Mouse (Mus musculus) olfactory bulb, adult 2 months (tissue): ENCODE measurements around the gene Vmn1r183. TPM values are rescaled to one million over a fixed set of nuclear protein-coding genes. Genes with fewer than 3 reads are reported as not detected.

Source experiments
- H3K27ac ChIP-seq: fragments of 200-500 bp; 2 replicates; pipeline ENCODE4 v1.5.1; 2012; ENCODE audit warnings: low read depth, low read length; ENCODE audit not compliant: insufficient read depth
- H3K4me1 ChIP-seq: fragments of 200-500 bp; 2 replicates; pipeline ENCODE4 v1.6.1; 2012; ENCODE audit warnings: low read length; ENCODE audit not compliant: control insufficient read depth, insufficient read depth
- H3K4me3 ChIP-seq: fragments of 200-500 bp; 2 replicates; pipeline ENCODE4 v1.5.1; 2012; ENCODE audit warnings: mild to moderate bottlenecking, low read depth, low read length, moderate library complexity; ENCODE audit not compliant: insufficient read depth
- CTCF ChIP-seq: fragments of 200-500 bp; IDR thresholded peaks from 2 replicates; pipeline ENCODE4 v1.5.1; 2012; ENCODE audit warnings: low read depth, mild to moderate bottlenecking, low read length, moderate library complexity; ENCODE audit not compliant: insufficient read depth
- POLR2A ChIP-seq: fragments of 200-500 bp; IDR thresholded peaks from 2 replicates; pipeline ENCODE4 v1.6.1; 2012; ENCODE audit warnings: mild to moderate bottlenecking, low read depth, low read length, moderate library complexity; ENCODE audit not compliant: insufficient read depth
- WGBS: fragments of 180-500 bp; shearing (Covaris S2); methylation state at CpG from one replicate; pipeline ENCODE4 v1.1.7; 2018; 5-methylcytosine and 5-hydroxymethylcytosine counted together
- polyA plus RNA-seq: library from polyadenylated mRNA; stranded (reverse); fragments of >200 nt; gene quantifications from 2 replicates; pipeline ENCODE4 v1.2.4, GENCODE M21; 2012; ENCODE audit warnings: low replicate concordance; ENCODE audit not compliant: missing spikeins, insufficient read depth, insufficient read length

Vmn1r183 gene
- polyA plus RNA-seq, 1 experiment, result not detected

GRCm38 (mm10) chr7:24110839-24111238, 57.8 kb downstream of the Vmn1r183 start:
- WGBS, result 94% methylated on average over 7 of the region's 7 CpGs
- no peak overlapping the region for H3K4me3 ChIP-seq
- no peak overlapping the region for H3K27ac ChIP-seq
- peaks cover 3% of the 10 kb centered on the region; the same call in 1 of the 2 replicates for H3K4me1 ChIP-seq
- no peak for TF ChIP-seq CTCF
- no peak for TF ChIP-seq POLR2A

GRCm38 (mm10) chr7:24111772-24112155, 58.7 kb downstream of the Vmn1r183 start:
- Histone ChIP-seq H3K4me3 (peak overlapping the region; percentile 74), H3K4me1 (peaks cover 3% of the 10 kb centered on the region; the same call in 1 of the 2 replicates)

GRCm38 (mm10) chr7:24112156-24112856, 59.3 kb downstream of the Vmn1r183 start, which contains the start of gene Zfp112:
TSS of gene Zfp112 (plus strand) at chr7:24112314.
- 0 out of 2 replicates have a peak within 1 kb of the TSS, but pooled peaks have one; percentile 70 for H3K27ac ChIP-seq
- WGBS, result 2% methylated on average over 23 of the region's 23 CpGs

More at GRCm38 (mm10) chr7:24111772-24112155, 58.7 kb downstream of the Vmn1r183 start:
- 0 out of 2 replicates have a peak overlapping the region, but pooled peaks have one; percentile 70 for H3K27ac ChIP-seq
- TF ChIP-seq POLR2A (no peak), CTCF (no peak)
- 2% methylated on average over 9 of the region's 9 CpGs for WGBS

GRCm38 (mm10) chr7:24113001-24113400, 59.9 kb downstream of the Vmn1r183 start:
- WGBS, result 9% methylated on average over 12 of the region's 12 CpGs
- H3K4me3 ChIP-seq, result peak overlapping the region; percentile 74
- no peak for TF ChIP-seq CTCF
- TF ChIP-seq POLR2A, result no peak
- H3K4me1 ChIP-seq, result peaks cover 3% of the 10 kb centered on the region; the same call in 1 of the 2 replicates
- H3K27ac ChIP-seq, result no peak overlapping the region

More at GRCm38 (mm10) chr7:24112156-24112856, 59.3 kb downstream of the Vmn1r183 start, which contains the start of gene Zfp112:
- Histone ChIP-seq H3K4me3 (peak within 1 kb of the TSS; percentile 74), H3K4me1 (peaks cover 3% of the 10 kb centered on the region; the same call in 1 of the 2 replicates)
- TF ChIP-seq POLR2A, result no peak; the same call in 1 of the 2 replicates
- TF ChIP-seq CTCF, result no peak

Other genes starting within 250 kb of the Vmn1r183 start
- gene Vmn1r175, start 242.6 kb upstream of the Vmn1r183 start, polyA plus RNA-seq, result not detected in 2 replicates
- gene Vmn1r176, start 215.9 kb upstream of the Vmn1r183 start, polyA plus RNA-seq, result not detected in 2 replicates
- gene Vmn1r177, start 186.8 kb upstream of the Vmn1r183 start, polyA plus RNA-seq, result not detected in 2 replicates
- gene Vmn1r178, start 161.2 kb upstream of the Vmn1r183 start, polyA plus RNA-seq, result not detected in 2 replicates
- gene Vmn1r179, start 126.3 kb upstream of the Vmn1r183 start, polyA plus RNA-seq, result not detected in 2 replicates
- gene Vmn1r180, start 102.6 kb upstream of the Vmn1r183 start, polyA plus RNA-seq, result not detected in 2 replicates
- not detected in 2 replicates for gene Vmn1r181, start 78.6 kb upstream of the Vmn1r183 start, polyA plus RNA-seq
- not detected in 2 replicates for gene V1rd19, start 51.6 kb upstream of the Vmn1r183 start, polyA plus RNA-seq
- not detected in 2 replicates for gene Zfp180, start 28.7 kb downstream of the Vmn1r183 start, polyA plus RNA-seq
- gene Zfp112, start 59.1 kb downstream of the Vmn1r183 start, polyA plus RNA-seq, result not detected in 2 replicates
- not detected in 2 replicates for gene Zfp235, start 80.9 kb downstream of the Vmn1r183 start, polyA plus RNA-seq
- not detected in 2 replicates for gene Zfp114, start 121.8 kb downstream of the Vmn1r183 start, polyA plus RNA-seq
- gene Zfp111, start 158.2 kb downstream of the Vmn1r183 start, polyA plus RNA-seq, result not detected in 2 replicates
- not detected in 2 replicates for gene Zfp109, start 184.3 kb downstream of the Vmn1r183 start, polyA plus RNA-seq
- not detected in 2 replicates for gene Zfp108, start 201.5 kb downstream of the Vmn1r183 start, polyA plus RNA-seq
- not detected in 2 replicates for gene Zfp93, start 217.2 kb downstream of the Vmn1r183 start, polyA plus RNA-seq
- gene Zfp61, start 248.0 kb downstream of the Vmn1r183 start, polyA plus RNA-seq, result not detected in 2 replicates